Mouse (Mus musculus) hindbrain, embryonic 12.5 days (tissue): Measurements from ENCODE around the gene Ikzf1. TPM values are rescaled to one million over a fixed set of nuclear protein-coding genes. Genes with fewer than 3 reads are reported as not detected.

Experiments
- ATAC-seq: fragments of 200-750 bp; cut with Nextera tagmentation; 2 replicates; pipeline ENCODE4 v1.8.0; 2017; ENCODE audit warnings: moderate TSS enrichment; ENCODE audit not compliant: low FRiP score
- H3K27ac ChIP-seq: fragments of 300-500 bp; sonication (generic); 2 replicates; pipeline ENCODE4 v1.5.1; 2016; ENCODE audit warnings: mild to moderate bottlenecking
- H3K27me3 ChIP-seq: fragments of 300-500 bp; sonication (generic); 2 replicates; pipeline ENCODE4 v1.6.1; 2016; ENCODE audit warnings: mild to moderate bottlenecking
- H3K36me3 ChIP-seq: fragments of 300-500 bp; sonication (generic); 2 replicates; pipeline ENCODE4 v1.6.1; 2016; ENCODE audit warnings: mild to moderate bottlenecking
- H3K4me1 ChIP-seq: fragments of 300-500 bp; sonication (generic); 2 replicates; pipeline ENCODE4 v1.6.1; 2016
- H3K4me2 ChIP-seq: fragments of 300-500 bp; sonication (generic); replicated peaks from 2 replicates; pipeline ENCODE4 v1.6.1; 2016; ENCODE audit warnings: mild to moderate bottlenecking
- H3K4me3 ChIP-seq: fragments of 300-500 bp; sonication (generic); 2 replicates; pipeline ENCODE4 v1.5.1; 2016; ENCODE audit warnings: mild to moderate bottlenecking
- H3K9ac ChIP-seq: fragments of 300-500 bp; sonication (generic); 2 replicates; pipeline ENCODE4 v1.6.1; 2016; ENCODE audit warnings: mild to moderate bottlenecking, moderate library complexity
- H3K9me3 ChIP-seq: fragments of 300-500 bp; sonication (generic); replicated peaks from 2 replicates; pipeline ENCODE4 v1.6.1; 2016; ENCODE audit warnings: mild to moderate bottlenecking
- WGBS: fragments of 180-500 bp; shearing (Covaris S2); methylation state at CpG from one replicate; pipeline ENCODE4 v1.1.7; 2016; 5-methylcytosine and 5-hydroxymethylcytosine counted together
- polyA plus RNA-seq: library from polyadenylated mRNA; unstranded; fragments of >200 nt; fragmentation: Nextera tagmentation; extraction: Ambion mirVana; gene quantifications from 2 replicates; pipeline ENCODE4 v1.2.1, GENCODE M21; 2016

Ikzf1 gene
- polyA plus RNA-seq, 1 experiment from 2014 or later = 0.94 TPM

DNA sequence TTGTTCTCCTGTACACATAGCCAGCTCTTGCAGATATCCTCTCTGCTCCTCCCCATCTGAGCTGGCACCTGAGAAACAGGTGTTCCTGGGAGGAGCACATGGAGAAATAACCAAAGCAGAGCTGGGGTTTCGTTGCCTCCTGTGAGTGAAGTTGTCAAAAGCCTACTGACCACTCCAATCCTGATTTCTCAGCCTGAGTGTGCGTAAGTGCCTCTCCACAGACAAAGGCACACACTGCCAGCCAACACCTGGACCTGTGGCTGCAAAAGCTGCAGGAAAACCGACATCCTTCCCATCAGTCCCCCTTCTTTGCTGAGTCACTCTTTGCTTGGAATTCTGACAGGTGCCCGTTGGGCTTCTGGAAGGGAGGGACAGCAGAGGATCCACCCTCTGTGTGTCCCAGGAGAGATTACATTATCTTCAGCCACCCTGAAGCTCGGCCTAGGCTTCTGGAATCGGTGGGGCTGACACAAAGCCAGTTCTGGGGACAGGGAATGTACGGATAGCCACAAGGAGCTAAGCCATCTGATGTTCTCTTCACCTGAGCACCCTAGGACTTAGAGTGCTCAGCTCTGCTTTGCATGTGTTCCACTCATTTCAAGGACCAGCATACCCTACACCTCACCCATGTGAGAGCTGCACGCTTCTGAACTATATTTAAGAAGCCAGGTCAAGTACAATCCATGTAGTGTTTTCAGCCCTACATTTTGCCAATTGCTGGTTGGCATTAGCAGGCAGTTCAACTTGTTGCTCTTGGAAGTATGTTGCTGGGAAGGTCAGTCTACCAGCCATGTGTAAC, 48.4 kb downstream of the Ikzf1 start:
- Histone ChIP-seq H3K27ac (no peak overlapping the region), H3K9ac (no peak overlapping the region), H3K4me2 (no peak overlapping the region), H3K4me3 (no peak overlapping the region), H3K36me3 (no peaks in the 10 kb centered on the region), H3K9me3 (no peaks in the 10 kb centered on the region), H3K27me3 (no peaks in the 10 kb centered on the region), H3K4me1 (no peaks in the 10 kb centered on the region)
- 81% methylated on average over 8 of the region's 8 CpGs for WGBS
- ATAC-seq = no peak

DNA sequence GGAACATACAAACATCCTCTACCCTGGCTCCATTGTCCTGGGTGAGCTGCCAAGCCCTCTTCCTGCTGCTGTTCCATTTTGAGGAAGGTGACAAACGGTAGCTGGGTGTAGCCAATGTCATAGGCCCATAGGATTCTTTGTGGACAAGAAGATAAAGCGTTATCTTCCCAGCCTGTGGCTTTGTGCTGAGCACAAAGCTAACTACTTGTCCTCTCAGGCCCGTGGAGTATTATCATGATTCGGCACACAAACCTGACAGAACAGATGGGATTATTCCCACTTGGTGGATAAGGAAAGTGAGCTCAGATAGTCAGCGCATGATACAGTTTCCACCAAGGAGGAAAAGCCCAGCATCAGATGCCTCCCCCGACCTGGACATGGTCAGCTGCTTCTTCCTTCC, 50.4 kb downstream of the Ikzf1 start:
- no peak for ATAC-seq
- Histone ChIP-seq H3K4me3 (no peak overlapping the region), H3K9ac (no peak overlapping the region), H3K36me3 (no peaks in the 10 kb centered on the region), H3K27ac (no peak overlapping the region), H3K9me3 (no peaks in the 10 kb centered on the region), H3K27me3 (no peaks in the 10 kb centered on the region), H3K4me1 (no peaks in the 10 kb centered on the region), H3K4me2 (no peak overlapping the region)
- WGBS = 86% methylated on average over 6 of the region's 6 CpGs

DNA sequence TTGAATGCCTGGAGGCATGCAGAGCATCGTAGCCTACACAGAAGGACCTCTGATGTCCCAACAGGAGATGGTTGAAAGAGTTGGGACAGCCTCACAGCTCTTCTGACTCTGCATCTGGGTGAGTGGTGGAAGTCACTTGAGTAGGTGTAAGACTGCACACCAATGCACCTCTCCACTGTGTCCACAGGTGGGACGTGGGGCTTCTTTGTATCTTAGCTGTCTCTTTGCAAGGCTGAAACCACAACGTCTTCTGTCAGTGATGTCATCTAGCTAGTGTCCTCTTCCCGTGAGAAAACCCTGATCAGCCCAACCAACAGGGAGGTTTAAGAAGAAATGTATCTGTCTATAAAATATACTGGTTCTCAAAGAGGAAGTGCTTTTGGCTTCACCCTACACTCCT, 52.1 kb downstream of the Ikzf1 start:
- ATAC-seq = no peak
- H3K9ac ChIP-seq = no peak overlapping the region
- H3K4me3 ChIP-seq = no peak overlapping the region
- H3K27ac ChIP-seq = no peak overlapping the region
- H3K4me1 ChIP-seq = no peaks in the 10 kb centered on the region
- no peaks in the 10 kb centered on the region for H3K9me3 ChIP-seq
- no peaks in the 10 kb centered on the region for H3K36me3 ChIP-seq
- no peaks in the 10 kb centered on the region for H3K27me3 ChIP-seq
- no peak overlapping the region for H3K4me2 ChIP-seq
- 87% methylated on average over 4 of the region's 4 CpGs for WGBS

DNA sequence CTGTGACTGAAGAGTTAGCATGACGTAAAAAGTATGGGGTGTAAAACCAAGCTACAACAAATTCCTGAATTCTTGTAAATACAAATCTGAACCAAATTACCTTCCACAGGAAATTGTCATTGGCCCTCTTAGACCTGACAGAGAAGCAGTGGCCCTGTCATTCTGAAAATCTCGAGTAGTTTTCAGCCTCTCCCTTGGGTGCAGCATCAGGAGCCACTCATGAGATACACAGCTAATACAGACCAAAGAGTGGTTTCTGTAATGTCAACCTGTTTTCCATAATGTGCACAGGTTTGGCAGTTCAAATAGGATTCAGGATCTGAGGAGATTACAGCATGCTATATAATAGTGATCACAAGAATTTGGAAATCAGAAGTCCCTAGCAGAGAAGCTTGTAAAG, 52.8 kb downstream of the Ikzf1 start:
- H3K27ac ChIP-seq = no peak overlapping the region
- WGBS = 67% methylated on average over 2 of the region's 2 CpGs
- H3K9ac ChIP-seq = no peak overlapping the region
- ATAC-seq = no peak
- no peaks in the 10 kb centered on the region for H3K27me3 ChIP-seq
- no peak overlapping the region for H3K4me3 ChIP-seq
- no peaks in the 10 kb centered on the region for H3K36me3 ChIP-seq
- H3K4me2 ChIP-seq = no peak overlapping the region
- no peaks in the 10 kb centered on the region for H3K4me1 ChIP-seq
- no peaks in the 10 kb centered on the region for H3K9me3 ChIP-seq

DNA sequence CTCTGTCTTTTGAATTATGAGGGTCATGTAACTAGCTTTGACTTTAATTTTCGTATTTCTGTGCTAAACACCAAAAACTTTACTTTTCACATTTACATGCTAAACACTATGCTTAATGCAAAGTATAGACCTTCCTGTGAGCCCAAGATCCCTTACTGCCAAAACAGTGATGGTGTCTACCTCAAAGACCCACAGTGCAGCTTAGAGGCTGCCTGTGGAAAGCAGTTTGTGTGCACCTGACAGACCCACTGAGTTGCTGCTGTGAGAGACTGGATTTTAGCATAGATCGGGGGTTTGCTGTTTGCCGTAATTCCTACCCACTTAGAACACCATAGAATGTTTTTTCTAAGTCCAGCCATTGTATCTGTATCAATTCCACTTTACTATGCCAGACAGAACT, 54.3 kb downstream of the Ikzf1 start:
- 90% methylated on average over 3 of the region's 3 CpGs for WGBS
- H3K9me3 ChIP-seq = no peaks in the 10 kb centered on the region

DNA sequence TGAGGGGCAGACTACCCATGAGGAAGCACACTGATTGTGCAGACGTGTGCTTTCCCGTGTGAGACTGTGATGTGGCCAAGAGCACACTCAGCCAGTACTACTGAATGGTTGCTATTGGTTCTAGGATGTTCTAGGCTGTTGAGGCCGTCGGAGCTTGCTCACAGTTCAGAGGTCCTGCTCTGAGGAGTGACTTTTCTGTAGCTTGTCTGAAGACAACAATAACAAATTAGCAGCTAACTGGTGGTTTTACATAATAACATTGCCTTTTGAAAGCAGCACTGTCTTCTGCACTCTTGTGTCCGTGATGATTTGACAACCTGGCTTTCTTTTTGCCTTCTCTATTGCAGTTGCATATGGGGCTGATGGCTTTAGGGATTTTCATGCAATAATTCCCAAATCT, 55.8 kb downstream of the Ikzf1 start:
- Histone ChIP-seq H3K4me2 (no peak overlapping the region), H3K36me3 (no peaks in the 10 kb centered on the region), H3K9ac (no peak overlapping the region), H3K4me3 (no peak overlapping the region), H3K27me3 (no peaks in the 10 kb centered on the region), H3K27ac (no peak overlapping the region), H3K9me3 (no peaks in the 10 kb centered on the region), H3K4me1 (no peaks in the 10 kb centered on the region)
- no peak for ATAC-seq
- 79% methylated on average over 5 of the region's 5 CpGs for WGBS

More for the DNA sequence above, 54.3 kb downstream of the Ikzf1 start:
- no peak for ATAC-seq
- H3K36me3 ChIP-seq = no peaks in the 10 kb centered on the region
- no peaks in the 10 kb centered on the region for H3K4me1 ChIP-seq
- H3K27ac ChIP-seq = no peak overlapping the region
- no peak overlapping the region for H3K4me3 ChIP-seq
- no peak overlapping the region for H3K4me2 ChIP-seq
- H3K9ac ChIP-seq = no peak overlapping the region
- H3K27me3 ChIP-seq = no peaks in the 10 kb centered on the region

DNA sequence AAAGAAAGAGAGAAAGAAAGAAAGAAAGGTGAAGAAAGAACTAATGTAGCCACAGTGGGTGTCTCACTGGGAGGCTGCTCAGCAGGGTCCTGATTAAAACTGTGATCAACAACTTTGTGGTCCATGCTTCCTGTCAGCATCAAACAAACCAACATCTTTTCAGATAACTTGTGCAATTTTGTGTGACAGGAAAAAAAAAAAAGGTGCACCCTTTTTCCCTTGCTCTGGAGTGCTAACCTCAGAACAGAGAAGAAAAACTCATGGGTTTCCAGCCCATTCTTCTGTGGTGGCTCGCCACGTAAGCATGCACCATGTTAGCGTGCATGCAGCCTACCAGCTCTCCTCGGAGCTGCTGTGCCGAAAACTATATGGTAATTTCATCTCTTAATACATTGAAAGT, 56.8 kb downstream of the Ikzf1 start:
- no peak for ATAC-seq
- Histone ChIP-seq H3K9ac (no peak overlapping the region), H3K4me1 (no peaks in the 10 kb centered on the region), H3K27me3 (no peaks in the 10 kb centered on the region), H3K9me3 (no peaks in the 10 kb centered on the region), H3K36me3 (no peaks in the 10 kb centered on the region), H3K4me3 (no peak overlapping the region), H3K27ac (no peak overlapping the region), H3K4me2 (no peak overlapping the region)
- 88% methylated on average over 5 of the region's 5 CpGs for WGBS

DNA sequence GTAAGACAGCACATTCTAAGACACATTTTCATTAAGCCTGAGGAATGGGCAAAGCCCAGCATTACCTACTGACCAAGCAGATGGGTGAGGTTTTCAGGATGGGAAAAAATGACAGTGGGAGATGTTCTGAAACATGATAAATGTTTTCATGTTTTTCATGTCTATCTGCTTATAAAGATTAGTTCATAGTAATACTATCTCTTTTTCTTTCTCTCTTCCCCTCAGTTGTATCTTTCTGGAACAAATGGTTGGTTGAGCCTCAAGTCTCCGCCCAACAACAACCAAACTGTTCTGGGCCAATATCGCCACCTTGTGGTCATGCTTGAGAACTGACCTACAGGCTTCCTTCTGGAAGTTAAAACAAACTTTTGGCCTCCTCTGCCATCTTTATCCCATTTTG, 57.8 kb downstream of the Ikzf1 start:
- Histone ChIP-seq H3K9me3 (no peaks in the 10 kb centered on the region), H3K36me3 (no peaks in the 10 kb centered on the region), H3K9ac (no peak overlapping the region), H3K4me1 (no peaks in the 10 kb centered on the region), H3K4me2 (no peak overlapping the region), H3K27me3 (no peaks in the 10 kb centered on the region), H3K4me3 (no peak overlapping the region), H3K27ac (no peak overlapping the region)
- WGBS = 27% methylated on average over 2 of the region's 2 CpGs
- ATAC-seq = no peak

DNA sequence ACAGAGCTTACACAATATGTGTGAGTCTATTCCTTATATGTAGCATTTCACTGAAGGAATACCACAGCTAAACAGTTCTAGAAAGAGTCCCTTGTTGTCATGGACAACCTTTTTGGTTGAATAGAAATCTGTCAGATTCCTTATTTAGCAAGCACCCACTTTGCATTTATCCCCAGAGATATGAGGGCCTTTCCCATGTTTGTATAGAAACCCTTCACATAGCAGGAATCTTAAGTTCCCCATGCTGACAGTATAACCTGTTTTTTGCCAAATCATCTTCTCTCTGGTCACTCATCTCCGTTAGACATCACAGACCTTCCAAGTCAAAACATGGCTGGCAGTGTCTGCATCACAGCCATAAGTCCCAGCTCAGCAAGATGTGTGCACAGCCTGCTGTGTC, 59.4 kb downstream of the Ikzf1 start:
- H3K36me3 ChIP-seq = no peaks in the 10 kb centered on the region
- no peak overlapping the region for H3K4me2 ChIP-seq
- no peak for ATAC-seq
- no peaks in the 10 kb centered on the region for H3K4me1 ChIP-seq
- 60% methylated on average over 1 of the region's 1 CpGs for WGBS
- no peak overlapping the region for H3K4me3 ChIP-seq
- H3K9ac ChIP-seq = no peak overlapping the region
- no peaks in the 10 kb centered on the region for H3K9me3 ChIP-seq
- no peaks in the 10 kb centered on the region for H3K27me3 ChIP-seq
- no peak overlapping the region for H3K27ac ChIP-seq

DNA sequence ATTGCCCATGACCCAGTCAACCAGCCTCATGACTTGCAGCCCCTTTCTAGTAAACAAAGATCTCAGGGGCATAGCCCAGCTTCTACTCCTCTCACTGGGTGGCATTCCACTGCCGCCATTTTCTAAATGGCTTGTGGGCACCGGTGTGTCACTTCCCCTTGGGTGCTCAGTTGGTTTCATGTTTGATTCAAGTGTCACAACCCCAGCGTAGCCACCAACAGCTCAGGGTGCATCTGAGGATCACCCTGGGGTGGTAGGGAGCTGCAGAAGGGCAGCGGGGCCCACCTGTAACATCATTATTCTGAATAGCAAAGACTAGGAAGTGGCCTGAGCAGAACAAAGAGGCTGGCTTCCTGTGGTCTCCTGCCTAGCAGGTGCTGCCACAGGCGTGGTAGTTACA, 66.3 kb downstream of the Ikzf1 start:
- ATAC-seq = no peak

DNA sequence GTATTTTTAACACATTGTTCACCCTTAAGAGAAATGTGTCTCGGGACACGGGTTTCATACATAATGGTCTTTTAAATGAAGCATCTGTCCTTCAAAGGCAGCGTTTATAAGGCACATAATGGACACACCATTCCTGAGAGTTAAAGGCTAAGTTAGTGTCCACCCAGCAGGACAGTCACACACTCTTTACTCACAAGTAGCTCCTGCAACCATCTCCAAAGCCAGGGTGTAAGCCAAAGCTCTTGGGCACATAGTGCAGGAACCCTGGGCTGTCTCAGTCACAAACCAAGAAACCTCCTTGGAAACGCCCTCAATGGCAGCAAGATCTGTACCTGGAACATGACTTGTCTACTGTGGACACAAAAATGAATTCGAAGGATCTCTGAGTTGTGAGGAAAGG, 68.1 kb downstream of the Ikzf1 start:
- H3K9me3 ChIP-seq = no peaks in the 10 kb centered on the region
- H3K9ac ChIP-seq = no peak overlapping the region
- H3K27ac ChIP-seq = no peak overlapping the region
- ATAC-seq = no peak
- H3K27me3 ChIP-seq = no peaks in the 10 kb centered on the region
- H3K4me3 ChIP-seq = no peak overlapping the region
- H3K36me3 ChIP-seq = no peaks in the 10 kb centered on the region
- no peak overlapping the region for H3K4me2 ChIP-seq
- H3K4me1 ChIP-seq = no peaks in the 10 kb centered on the region
- 87% methylated on average over 5 of the region's 5 CpGs for WGBS

More for the DNA sequence above, 66.3 kb downstream of the Ikzf1 start:
- Histone ChIP-seq H3K4me1 (no peaks in the 10 kb centered on the region), H3K9me3 (no peaks in the 10 kb centered on the region), H3K27ac (no peak overlapping the region), H3K27me3 (no peaks in the 10 kb centered on the region), H3K36me3 (no peaks in the 10 kb centered on the region), H3K9ac (no peak overlapping the region), H3K4me3 (no peak overlapping the region), H3K4me2 (no peak overlapping the region)
- 91% methylated on average over 5 of the region's 5 CpGs for WGBS

DNA sequence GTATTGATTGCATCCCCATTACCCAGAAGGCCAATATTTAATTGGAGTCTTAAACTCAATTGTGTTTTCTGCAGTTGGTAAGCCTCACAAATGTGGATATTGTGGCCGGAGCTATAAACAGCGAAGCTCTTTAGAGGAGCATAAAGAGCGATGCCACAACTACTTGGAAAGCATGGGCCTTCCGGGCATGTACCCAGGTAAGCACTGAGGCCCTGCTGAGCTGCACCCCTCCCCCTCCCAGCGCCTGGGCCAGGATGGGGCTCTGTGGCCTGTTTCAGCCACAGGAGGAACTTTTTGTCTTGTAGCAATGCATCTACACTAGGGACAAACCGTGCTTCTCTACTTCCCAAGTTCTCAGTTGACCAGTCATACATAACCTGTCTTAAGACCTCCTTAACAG, 73.3 kb downstream of the Ikzf1 start:
- WGBS = 71% methylated on average over 6 of the region's 6 CpGs
- Histone ChIP-seq H3K4me1 (no peaks in the 10 kb centered on the region), H3K27me3 (no peaks in the 10 kb centered on the region), H3K27ac (no peak overlapping the region), H3K9me3 (no peaks in the 10 kb centered on the region), H3K4me3 (no peak overlapping the region), H3K9ac (no peak overlapping the region), H3K4me2 (no peak overlapping the region), H3K36me3 (no peaks in the 10 kb centered on the region)
- ATAC-seq = no peak

DNA sequence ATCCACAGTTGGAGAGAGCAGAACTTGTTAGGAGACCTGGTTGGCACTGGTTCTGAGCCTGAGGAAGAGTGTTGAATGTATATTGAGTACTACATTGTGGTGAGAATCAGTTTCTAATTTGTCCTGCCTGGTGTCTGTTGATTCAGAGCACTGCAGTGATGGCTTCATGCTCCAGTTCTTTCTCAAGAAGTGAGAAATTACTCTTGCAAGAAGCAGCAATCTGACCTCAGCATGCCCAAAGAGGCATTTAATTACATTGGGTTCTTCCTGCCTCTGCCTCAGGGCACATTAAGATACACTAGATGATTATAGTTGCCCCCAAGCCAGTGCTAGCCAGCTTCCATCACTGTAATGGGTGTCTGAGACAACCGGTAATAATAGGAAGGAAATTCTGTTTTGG, 74.1 kb downstream of the Ikzf1 start:
- Histone ChIP-seq H3K9ac (no peak overlapping the region), H3K4me3 (no peak overlapping the region), H3K4me1 (no peaks in the 10 kb centered on the region), H3K9me3 (no peaks in the 10 kb centered on the region), H3K27me3 (no peaks in the 10 kb centered on the region), H3K4me2 (no peak overlapping the region), H3K27ac (no peak overlapping the region), H3K36me3 (no peaks in the 10 kb centered on the region)
- WGBS = 95% methylated on average over 1 of the region's 1 CpGs
- no peak for ATAC-seq
